Mouse (Mus musculus): Measurements from ENCODE around the gene Tdp2. TPM values are rescaled to one million over a fixed set of nuclear protein-coding genes. Genes with fewer than 3 reads are reported as not detected.
A peak's percentile ranks its signal among the peaks of the same experiment; 100 is the strongest.
"Not testable (repeated sequence)": the region's sequence is repeated elsewhere in the genome, so short reads cannot be mapped to it uniquely, and the experiment has no call there.

Gene Tdp2
- total RNA-seq, 2 experiments from 2014 or later, result 15.5 to 16.1 TPM

DNA sequence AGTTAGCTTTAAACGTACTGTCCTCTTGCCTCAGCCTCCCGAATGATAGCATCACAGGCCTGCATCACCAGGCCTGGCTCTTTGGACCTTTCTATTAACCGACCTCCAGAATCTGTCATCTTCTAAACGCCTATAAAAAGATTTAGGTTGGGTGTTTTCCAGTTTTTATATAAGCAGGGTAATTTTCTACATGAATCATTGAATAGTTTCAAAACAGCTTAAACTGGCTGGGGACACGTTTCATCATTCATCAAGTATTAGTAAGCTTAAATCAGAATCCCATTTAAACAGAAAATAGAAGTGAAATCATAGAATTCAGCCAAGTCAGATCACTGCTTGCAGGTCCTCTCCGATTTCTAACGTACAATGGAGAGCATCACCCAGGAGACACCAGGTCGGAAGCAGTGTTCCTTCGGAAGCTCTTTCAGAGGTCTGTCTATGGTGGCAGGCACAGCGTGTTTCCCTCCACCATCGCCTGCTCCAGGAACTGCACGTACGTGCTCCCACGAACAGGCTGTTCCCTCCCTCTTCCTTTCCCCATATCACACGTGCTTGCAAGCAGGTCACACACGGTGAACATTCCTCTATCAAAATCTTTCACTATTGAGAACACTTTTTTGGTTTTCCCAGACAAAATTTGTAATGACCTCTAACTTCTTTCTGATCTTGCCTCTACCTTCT, 8.7 kb upstream of the Tdp2 start:
- no peak for DNase-seq (ENCODE audit: low spot score in 2 of 2)

DNA sequence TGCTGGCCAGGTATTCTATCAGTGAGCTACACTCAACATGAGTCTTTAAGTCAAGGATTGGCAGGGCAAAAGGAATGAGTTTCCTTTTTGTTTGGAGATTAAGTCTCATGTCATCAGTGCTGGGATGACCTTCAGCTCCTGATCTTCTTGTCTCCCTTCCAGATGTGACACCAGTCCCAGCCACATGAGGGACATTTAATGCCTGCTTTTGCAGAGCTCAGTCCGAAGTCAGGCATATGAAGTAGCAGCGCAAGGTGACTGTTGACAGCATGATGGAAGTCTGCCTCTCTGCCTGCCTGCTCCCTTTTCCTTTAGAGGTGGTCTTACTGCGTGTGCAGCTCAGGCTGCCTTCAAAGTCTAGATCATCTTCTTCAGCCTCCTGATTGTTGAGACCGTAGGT, 6.8 kb upstream of the Tdp2 start:
- no peak for DNase-seq (ENCODE audit: low spot score in 2 of 2)

DNA sequence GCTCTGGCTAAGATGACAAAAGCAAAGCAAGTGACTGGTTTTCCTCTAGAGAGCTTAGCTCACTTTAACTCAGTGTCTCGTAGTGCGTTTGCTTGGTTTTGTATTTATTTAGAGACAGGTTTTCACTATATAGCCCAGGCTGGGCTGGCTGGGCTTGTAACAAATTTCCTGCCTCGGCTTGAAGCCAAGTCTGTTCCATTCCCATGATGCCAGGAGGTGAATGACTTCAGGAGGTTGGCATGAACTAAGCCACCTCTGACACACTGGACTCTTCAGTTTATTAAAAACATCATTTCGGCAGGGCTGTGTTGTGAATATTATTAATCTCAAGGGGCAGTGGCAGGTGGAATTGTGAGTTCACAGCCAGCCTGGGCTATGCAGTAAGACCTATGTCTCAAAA, 5.9 kb upstream of the Tdp2 start:
- no peak for DNase-seq (ENCODE audit: low spot score in 2 of 2)

DNA sequence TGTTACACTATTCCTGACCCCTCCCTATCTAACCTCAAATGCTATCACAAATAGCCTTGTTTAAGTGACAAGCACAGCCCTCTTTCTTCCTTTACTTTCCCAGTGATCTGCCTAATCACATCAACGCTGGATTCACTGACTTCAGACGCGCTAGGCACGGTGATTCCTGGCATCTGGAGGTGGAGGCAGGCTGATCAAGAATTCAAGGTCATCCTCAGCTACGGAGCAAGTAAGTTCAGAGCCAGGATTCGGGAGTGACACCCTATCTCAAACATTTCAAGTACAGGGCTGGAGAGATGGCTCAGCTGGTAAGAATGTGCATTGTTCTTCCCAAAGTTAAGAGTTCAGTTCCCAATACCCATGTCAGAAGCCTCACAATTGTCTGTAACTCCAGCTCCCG, 5.4 kb upstream of the Tdp2 start:
- DNase-seq (ENCODE audit: low spot score in 2 of 2), result no peak

DNA sequence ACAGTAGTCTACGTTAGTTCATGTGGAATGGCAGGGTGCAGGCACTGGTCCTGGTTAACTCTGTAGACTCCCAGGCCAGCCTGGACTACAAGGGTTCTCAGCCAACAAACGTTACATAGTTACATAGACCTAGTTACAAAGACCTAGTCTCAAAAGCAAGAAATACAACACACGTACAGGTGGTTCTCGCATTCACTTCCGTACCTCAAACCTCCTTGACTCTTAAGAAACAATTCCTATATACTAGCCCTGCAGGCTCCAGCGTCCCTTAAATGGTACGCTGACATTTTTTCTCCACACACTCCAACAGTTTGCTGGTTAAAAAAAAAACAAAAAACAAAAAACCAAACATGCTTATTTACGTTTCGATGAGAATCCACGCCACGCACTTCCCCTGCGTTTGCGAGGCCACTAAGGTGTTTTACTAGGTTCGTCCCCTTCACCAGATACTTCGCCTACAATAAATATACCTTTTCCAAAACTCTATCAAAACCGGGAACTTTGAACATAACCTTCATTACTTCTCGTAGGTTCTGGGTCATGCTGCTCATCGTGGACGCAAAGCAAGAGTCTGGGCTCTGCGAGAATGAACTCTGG, 625 bp upstream of the Tdp2 start:
- DNase-seq (ENCODE audit: low spot score in 2 of 2), result no peak

DNA sequence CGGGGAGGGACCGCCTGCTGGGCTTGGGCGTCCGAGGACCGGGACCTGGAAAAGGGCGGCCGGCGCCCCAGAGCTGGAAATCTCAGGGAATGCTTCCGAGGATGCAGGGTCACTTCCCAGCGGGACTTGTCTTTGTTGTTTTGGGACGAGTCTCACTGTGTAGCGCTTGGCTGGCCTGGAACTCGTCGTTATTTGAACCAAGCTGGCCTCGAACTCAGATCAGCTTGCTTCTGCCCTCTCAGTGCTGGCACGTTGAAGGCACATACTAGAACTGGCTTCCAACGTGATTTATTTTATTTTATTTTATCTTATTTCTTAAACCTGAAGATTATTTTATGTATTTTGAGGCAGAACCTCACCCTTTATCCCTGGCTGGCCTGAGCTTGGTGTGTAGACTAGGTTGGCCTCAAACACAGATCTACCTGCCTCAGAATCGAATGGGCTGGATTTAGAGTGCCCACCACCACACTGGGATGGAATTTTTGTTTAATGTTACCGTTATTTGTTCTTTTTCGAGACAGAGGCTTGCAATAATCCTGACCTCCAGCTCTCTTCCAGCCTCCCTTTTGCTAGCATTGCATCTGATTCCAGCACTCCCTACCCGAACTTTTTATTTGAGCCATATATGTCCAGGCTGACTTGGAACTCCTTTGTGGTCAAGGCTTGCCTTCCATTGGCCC, 792 bp downstream of the Tdp2 start:
- DNase-seq (ENCODE audit: low spot score in 2 of 2), result no peak

DNA sequence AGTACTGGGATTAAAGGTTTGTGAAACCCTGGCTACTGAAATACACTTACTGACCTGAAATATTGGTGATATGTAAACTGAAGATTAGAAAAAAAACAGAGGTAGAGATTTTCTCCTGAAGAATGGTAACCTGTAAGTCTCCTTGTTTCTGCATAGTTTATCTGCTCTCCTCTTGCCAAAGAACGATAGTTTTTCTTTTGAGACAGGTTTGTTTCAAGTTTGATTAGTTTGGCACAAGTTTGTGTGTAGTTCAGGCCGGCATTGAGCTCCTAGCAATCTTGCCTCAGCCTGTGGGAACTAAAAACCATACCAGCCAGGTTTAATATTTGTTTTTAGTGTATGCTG, 1.3 kb downstream of the Tdp2 start:
- DNase-seq (ENCODE audit: low spot score in 2 of 2), result no peak

DNA sequence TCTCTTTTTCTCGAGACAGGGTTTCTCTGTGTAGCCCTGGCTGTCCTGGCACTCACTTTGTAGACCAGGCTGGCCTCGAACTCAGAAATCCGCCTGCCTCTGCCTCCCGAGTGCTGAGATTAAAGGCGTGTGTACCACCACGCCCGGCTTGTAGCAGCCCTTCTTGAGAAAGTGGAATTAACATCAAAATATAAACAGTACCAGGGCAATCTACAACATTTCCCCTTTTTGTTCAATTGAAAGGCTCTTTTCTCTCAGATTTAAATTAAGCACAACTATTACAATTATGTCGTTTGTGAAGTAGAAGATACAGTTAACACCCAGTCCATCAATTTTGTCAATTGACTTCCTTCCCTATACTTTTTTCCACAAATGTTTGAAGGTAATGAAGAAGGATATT, 6.3 kb downstream of the Tdp2 start:
- not testable (repeated sequence) for DNase-seq (ENCODE audit: low spot score in 2 of 2)

DNA sequence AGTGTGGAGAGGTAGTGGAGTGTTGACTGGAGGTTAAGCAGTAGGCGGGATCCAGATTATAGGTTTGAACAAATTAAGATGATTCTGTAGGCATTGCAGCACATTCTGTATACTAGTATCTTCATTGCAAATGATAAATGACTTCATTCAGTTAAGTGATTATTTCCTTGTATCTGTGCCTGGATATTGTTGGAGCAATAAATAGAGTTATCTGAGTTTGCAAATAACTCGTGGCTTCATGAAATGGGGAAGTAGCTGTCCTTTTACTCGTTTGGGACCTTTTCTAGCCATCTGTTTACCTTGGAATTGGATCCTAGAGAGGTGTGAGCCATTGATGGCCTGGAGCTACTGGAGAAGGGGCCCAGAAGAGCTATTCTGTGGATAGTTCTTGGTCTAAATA, 8.4 kb downstream of the Tdp2 start:
- no peak for DNase-seq (ENCODE audit: low spot score in 2 of 2)

DNA sequence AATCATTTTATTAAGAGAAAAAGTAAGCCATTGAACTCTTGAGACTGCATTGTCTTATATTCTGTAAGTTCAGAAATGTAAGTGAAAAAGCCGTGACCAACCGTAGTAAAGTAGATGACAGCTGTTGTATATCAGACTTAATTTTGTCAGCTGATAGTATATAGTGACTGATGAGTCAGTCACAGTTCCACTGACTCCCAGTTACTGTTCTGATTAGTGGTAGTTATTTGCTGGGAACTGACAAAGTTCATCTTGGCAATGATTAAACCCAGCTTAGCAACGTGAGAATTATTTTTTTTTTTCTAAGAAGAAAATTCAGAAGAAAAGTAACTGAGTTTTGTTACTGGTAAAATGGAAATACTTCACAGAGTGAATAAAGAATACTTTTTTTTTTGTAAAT, 10.2 kb downstream of the Tdp2 start:
- DNase-seq (ENCODE audit: low spot score in 2 of 2), result no peak

DNA sequence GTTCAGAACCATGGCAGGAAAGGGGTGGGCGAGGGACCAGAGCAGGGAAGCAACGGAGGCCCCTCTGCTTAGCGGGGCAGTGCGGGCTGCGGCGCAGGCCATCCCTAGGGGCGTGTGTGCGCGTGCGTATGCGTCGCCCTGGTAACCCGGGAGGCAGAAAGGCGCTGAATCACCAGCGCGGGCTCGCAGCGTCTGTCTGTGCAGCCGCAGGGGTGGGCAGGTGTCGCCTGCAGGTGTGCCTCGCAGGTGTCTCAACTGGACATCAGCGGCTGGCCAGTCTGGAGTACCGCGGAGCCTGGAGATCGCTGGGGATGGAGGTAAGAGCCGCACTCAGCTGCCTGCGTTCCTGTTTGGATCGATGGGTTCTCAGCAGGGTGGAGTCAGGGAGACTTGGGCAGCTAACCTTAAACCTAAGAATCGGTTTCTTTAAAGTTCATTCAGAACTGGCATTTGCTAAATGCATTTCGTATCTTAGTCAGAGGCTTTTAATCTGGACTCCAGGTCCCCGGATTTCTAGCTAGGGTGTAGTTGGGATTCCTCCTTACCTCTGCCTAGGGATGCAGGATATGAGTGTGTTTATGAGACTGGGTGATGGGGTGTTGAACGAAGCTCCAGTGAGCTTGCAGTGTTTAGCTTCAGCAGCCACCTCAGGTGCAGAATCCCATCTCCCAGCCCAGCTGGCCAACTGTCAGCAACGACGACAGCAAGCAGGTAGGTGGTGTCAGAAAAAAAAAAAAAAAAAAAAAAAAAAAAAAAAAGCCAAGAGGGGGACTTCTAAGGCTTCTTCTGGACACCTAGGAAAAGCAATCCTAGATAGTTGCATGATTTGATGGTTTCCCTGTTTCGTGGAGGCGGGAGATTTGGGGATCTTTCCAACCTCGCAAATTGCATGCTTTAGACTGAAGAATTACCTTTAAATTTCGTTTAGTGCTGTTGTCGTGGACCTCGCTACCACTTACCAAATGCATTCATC, 13.8 kb downstream of the Tdp2 start, which contains the start of gene D130043K22Rik:
Gene D130043K22Rik (plus strand): TSS at position 153 of the 973 bp plus-strand sequence.
- peak in 1 of 2 experiments; percentile 15 for DNase-seq (ENCODE audit: low spot score in 2 of 2)

DNA sequence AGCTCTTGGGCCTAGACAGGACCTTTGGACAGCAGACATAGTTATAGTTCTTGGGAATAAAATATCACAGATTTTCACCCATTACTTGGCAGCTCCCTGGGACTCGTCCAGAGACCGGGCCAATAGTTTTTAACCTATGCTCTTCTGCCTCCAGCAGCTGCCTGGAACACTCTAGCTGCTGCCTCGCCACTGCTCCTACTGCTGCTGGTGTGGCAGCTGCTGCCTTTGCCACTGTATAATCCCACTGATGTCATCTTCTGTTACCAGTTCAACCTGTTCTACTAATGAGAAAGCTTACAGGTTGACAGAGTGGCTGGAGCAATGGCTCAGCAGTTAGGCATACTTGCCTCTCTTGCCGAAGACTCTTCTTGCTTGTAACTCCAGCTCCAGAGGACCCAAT, 17.8 kb downstream of the Tdp2 start:
- DNase-seq (ENCODE audit: low spot score in 2 of 2), result no peak

DNA sequence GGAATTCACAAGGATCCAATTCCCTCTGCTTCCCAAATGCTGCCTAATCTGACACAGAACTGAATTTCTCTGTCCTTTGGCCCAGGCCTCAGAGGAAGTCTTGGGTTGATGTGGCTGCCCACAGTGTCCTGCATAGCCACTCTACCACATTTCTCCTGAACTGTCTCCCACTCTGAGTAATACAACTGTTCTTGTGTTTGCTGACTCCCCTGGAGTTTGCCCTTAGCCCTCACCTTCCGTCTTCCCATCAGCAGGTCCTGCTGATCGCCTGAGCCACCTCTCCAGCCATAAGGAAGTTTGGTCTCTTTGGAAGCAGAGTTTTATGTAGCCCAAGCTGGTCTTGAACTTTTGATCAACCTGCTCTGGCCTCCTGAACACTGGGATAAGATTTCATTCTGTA, 20.5 kb downstream of the Tdp2 start:
- no peak for DNase-seq (ENCODE audit: low spot score in 2 of 2)

DNA sequence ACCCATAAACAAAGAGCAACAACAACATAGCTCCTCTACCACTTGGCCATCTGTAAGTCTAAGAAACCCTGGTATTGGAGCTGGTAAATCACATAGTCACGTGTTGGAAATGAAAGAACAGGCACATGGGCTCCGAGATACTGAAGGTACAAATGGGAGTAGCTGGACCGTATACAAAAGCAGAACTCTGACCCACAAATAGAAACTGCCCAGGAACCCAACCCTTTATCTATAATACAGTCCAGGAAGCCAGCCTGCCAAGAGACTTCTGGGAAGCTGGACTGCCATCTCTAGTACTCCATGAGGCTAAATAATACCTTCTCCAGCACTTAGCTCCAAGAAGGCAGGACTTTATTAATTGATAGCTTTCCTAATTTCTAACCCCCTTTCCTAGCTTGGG, 21.1 kb downstream of the Tdp2 start:
- DNase-seq (ENCODE audit: low spot score in 2 of 2), result no peak

DNA sequence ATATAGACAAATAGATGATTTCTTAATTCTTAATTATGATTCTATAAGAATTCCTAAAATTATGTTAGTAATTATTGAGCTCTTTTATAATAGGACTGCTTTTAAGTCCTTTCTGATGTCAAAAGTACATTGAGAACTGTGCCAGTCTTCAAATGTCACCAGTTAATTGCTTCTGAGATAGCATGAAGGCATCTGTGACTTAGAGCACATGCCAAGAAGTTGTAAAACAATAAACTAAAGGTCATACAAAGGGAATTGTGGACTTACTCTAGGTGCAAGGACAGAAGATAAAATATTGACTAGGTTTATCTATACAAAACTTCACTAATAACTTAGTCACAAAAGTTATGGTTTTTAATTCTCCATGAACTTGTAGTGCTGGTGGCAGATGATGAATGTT, 27.6 kb downstream of the Tdp2 start:
- no peak for DNase-seq (ENCODE audit: low spot score in 2 of 2)

DNA sequence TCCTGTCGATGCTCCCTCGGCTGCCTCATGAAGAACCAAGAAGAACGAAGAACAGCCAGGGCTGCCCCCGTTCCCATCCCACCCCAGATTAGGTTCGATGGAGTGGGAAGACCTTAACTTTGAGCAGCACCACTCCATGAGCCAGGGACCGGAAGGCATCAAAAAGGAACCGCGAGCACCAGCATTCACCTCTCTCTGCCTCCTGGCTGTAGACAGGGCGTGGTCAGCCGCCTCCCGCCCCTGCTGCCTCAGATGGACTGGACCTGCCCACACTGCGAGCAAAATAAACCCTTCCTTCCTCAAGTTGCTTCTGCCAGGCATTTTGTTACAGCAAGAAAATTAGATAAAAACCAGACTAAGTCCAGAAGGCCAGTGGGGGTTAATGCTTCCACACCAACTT, 29.6 kb downstream of the Tdp2 start:
- no peak for DNase-seq (ENCODE audit: low spot score in 2 of 2)

DNA sequence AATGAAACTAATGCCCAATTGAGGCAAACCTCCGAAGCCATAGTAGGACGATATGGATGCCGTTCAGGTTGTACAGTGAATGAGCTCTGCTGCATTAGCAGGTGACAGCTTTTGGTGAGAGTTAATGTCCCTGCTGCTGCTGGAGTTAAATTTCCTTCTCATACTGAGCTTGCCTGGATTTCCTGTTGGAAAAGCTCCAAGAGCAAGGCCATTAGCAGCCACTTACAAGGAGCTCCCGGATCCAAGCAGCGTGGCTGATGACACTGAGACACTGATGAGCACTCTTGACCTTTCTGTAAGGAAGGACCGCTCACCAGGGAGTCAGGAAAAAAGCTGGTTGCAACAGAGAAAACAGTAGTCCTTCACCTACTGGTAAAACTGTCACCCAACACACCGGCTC, 30.5 kb downstream of the Tdp2 start:
- DNase-seq (ENCODE audit: low spot score in 2 of 2), result no peak

DNA sequence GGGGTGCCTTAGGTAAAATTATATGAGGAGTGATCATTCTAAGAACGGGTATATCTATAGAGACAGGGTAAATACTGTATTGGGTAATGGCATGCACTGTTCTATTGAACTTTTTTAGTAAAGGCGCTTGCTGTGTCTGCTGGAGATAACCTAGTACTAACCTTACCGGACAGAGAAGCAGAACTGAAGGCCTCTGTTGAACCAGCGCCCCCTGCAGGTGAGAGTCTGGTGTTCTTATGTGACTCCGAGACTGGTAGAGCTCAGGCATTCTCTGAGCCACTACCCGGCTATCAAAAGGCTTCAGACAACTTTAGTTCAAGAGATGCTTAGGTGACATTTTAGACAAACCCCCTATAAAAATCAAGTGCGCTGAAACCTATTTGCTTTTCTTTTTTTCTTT, 31.0 kb downstream of the Tdp2 start:
- peak; percentile 27 to 40 for DNase-seq (ENCODE audit: low spot score in 2 of 2)

DNA sequence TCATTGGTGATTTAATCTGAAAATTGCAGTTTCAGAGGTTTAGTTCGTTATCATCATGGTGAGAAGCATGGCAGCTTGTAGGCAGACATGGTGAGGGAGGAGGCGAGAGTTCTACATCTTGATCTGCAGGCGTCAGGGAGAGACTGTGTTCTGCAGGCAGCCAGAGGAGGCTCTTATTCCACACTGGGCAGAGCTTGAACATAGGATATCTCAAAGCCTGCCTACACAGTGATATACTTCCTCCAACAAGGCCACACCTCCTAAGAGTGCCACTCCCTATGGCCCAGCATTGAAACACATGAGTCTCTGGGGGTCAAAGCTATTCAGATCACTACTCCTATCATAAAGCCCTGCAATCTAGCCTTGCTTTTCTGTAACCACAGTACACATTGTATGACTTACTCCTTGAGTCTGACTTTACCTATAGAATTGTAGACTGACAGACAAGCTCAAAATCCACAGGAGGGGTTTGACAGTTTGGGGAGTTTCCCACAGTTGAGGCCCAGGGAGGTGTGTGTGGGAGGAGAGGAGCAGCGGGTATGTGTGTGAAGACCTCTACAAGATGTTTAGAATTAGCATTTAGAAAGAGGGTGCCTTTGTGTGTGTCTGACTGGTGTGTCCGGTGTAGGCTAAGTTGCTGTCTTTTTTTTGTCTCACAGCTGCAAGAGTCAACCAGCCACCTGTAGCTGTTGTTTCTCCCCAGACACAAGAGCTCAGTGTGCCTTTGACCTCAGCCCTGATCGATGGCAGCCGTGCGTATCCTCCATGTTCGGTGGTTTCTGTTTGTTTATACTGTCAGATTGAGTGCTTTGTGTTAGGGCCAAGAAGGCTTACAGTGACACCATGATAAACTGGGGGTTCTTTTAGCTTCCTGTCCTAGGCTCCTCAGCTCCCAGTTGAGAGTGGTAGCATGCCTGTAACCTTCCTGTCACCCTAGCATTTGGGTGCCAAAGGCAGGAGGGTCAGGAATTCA, 35.2 kb downstream of the Tdp2 start:
- DNase-seq (ENCODE audit: low spot score in 2 of 2), result no peak

DNA sequence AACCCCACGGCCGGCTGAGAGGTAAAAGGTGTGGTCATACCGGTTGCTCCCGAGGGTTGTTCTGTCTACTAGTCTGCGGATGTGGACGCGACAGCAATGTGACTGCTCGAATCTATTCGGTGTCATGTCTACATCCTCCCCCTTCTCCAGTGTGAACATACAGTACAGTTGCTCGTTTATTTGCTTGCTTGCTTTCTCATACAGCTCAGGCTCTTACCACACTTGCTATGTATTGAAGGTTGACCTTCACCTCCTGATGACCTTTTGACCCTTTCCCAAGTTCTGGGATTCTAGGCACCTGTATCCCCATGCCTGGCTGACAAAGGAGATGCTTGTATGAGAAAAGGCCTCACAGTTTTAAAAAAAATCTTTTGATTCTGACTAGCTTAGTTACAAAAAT, 36.3 kb downstream of the Tdp2 start:
- DNase-seq (ENCODE audit: low spot score in 2 of 2), result no peak

Data from gastrocnemius, postnatal 4 days (tissue).